Comparison of ENCODE assay signal across 21 mouse cellular contexts in genomic region chr19:16300413-16300812, GRCm38 (mm10).
A peak's percentile ranks its signal among the peaks of the same experiment; 100 is the strongest.
DNase-seq lines count a peak whose midpoint lies in the region; ATAC-seq lines count a peak whose summit lies in the region.
"Had no signal": no experiment of that assay in that cellular context is flagged by ENCODE, and none has a peak within 500 bp of the region (broad histone marks: within the 10 kb centered on the region; RNA-seq: fewer than 3 reads in every experiment).

No protein-coding gene starts in this region.

- H3K4me2 ChIP-seq in liver, embryonic 12.5 days, result no peak overlapping the region
- no peak overlapping the region for H3K4me2 ChIP-seq in liver, embryonic 11.5 days
- H3K4me2 ChIP-seq: embryonic facial prominence, embryonic 13.5 days; embryonic facial prominence, embryonic 15.5 days; forebrain, embryonic 13.5 days; forebrain, embryonic 15.5 days had no signal

- H3K4me1 ChIP-seq in liver, embryonic 12.5 days, result peaks cover 11% of the 10 kb centered on the region
- H3K4me1 ChIP-seq in liver, embryonic 11.5 days (replicated peaks; ENCODE audit: control insufficient read depth, insufficient read depth, low read length), result peaks cover 8% of the 10 kb centered on the region
- H3K4me1 ChIP-seq: embryonic facial prominence, embryonic 13.5 days; embryonic facial prominence, embryonic 15.5 days; forebrain, embryonic 13.5 days; forebrain, embryonic 15.5 days had no signal

- H3K9me3 ChIP-seq in liver, embryonic 12.5 days (replicated peaks), result no peaks in the 10 kb centered on the region
- H3K9me3 ChIP-seq in liver, embryonic 11.5 days (ENCODE audit: control insufficient read depth, low read length), result no peaks in the 10 kb centered on the region
- H3K9me3 ChIP-seq: embryonic facial prominence, embryonic 13.5 days; embryonic facial prominence, embryonic 15.5 days; forebrain, embryonic 13.5 days; forebrain, embryonic 15.5 days had no signal

- H3K27ac ChIP-seq in liver, embryonic 12.5 days, result no peak overlapping the region
- H3K27ac ChIP-seq in liver, embryonic 11.5 days (ENCODE audit: low read depth, low read length), result no peak overlapping the region
- H3K27ac ChIP-seq: embryonic facial prominence, embryonic 13.5 days; embryonic facial prominence, embryonic 15.5 days; forebrain, embryonic 13.5 days; forebrain, embryonic 15.5 days had no signal

- H3K27me3 ChIP-seq in liver, embryonic 12.5 days (replicated peaks), result no peaks in the 10 kb centered on the region
- no peaks in the 10 kb centered on the region for H3K27me3 ChIP-seq in liver, embryonic 11.5 days (replicated peaks; ENCODE audit: control insufficient read depth, insufficient read depth, low read length)
- H3K27me3 ChIP-seq: embryonic facial prominence, embryonic 13.5 days; embryonic facial prominence, embryonic 15.5 days; forebrain, embryonic 13.5 days; forebrain, embryonic 15.5 days had no signal

- no peak overlapping the region for H3K9ac ChIP-seq in liver, embryonic 12.5 days
- H3K9ac ChIP-seq in liver, embryonic 11.5 days (ENCODE audit: low read depth, low read length), result no peak overlapping the region
- H3K9ac ChIP-seq: embryonic facial prominence, embryonic 13.5 days; embryonic facial prominence, embryonic 15.5 days; forebrain, embryonic 13.5 days; forebrain, embryonic 15.5 days; forebrain, postnatal 0 days had no signal

- no peaks in the 10 kb centered on the region for H3K36me3 ChIP-seq in liver, embryonic 12.5 days
- no peaks in the 10 kb centered on the region for H3K36me3 ChIP-seq in liver, embryonic 11.5 days (ENCODE audit: control insufficient read depth, insufficient read depth, low read length)
- H3K36me3 ChIP-seq: embryonic facial prominence, embryonic 13.5 days; embryonic facial prominence, embryonic 15.5 days; forebrain, embryonic 15.5 days had no signal

- WGBS in liver, embryonic 12.5 days (ENCODE audit: insufficient replicate concordance), result 41% methylated on average over 4 of the region's 4 CpGs
- WGBS in liver, embryonic 11.5 days, result 61% methylated on average over 4 of the region's 4 CpGs

- 0 out of 2 replicates have a peak, but pooled peaks have one; percentile 55 for ATAC-seq in liver, embryonic 12.5 days
- no peak for ATAC-seq in liver, embryonic 11.5 days (replicated peaks; ENCODE audit: low FRiP score)
- ATAC-seq in megakaryocyte progenitor cell, adult 5-6 weeks (replicated peaks; ENCODE audit: poor library complexity), result peak; percentile 85
- peak; percentile 81 for ATAC-seq in megakaryocyte-erythroid progenitor cell, adult 5-6 weeks (replicated peaks; ENCODE audit: low FRiP score, low TSS enrichment, poor library complexity, severe bottlenecking)
- ATAC-seq: forebrain, embryonic 13.5 days; forebrain, embryonic 15.5 days; forebrain, postnatal 0 days had no signal

- H3K4me3 ChIP-seq in liver, embryonic 12.5 days, result no peak overlapping the region
- no peak overlapping the region for H3K4me3 ChIP-seq in liver, embryonic 11.5 days (ENCODE audit: low read depth, low read length)
- H3K4me3 ChIP-seq: embryonic facial prominence, embryonic 13.5 days; embryonic facial prominence, embryonic 15.5 days; erythroblast, embryonic 14.5 days; forebrain, embryonic 13.5 days; forebrain, embryonic 15.5 days had no signal

- DNase-seq in liver, embryonic 11.5 days (ENCODE audit: low spot score), result no peak
- no peak for DNase-seq in layer of hippocampus, adult 9-10 months (ENCODE audit: low spot score)
- DNase-seq: adrenal gland, adult 2 months; adrenal gland, postnatal 10 days; adrenal gland, postnatal 25 days; cerebellum, adult 11 months; cerebellum, adult 18-20 months; cerebellum, adult 8-10 months; cerebellum, adult 9-11 months; cerebellum, postnatal 14 days; cerebellum, postnatal 36 days; embryo, embryonic 11 days; forebrain, postnatal 0 days had no signal
